Mouse (Mus musculus): ENCODE data around the gene Snrnp200. TPM values are rescaled to one million over a fixed set of nuclear protein-coding genes. Genes with fewer than 3 reads are reported as not detected.
"Not testable (repeated sequence)": the region's sequence is repeated elsewhere in the genome, so short reads cannot be mapped to it uniquely, and the experiment has no call there.

Snrnp200 gene
- total and polyA plus RNA-seq, 3 experiments = 23.7 to 69.2 (median 66.7) TPM

DNA sequence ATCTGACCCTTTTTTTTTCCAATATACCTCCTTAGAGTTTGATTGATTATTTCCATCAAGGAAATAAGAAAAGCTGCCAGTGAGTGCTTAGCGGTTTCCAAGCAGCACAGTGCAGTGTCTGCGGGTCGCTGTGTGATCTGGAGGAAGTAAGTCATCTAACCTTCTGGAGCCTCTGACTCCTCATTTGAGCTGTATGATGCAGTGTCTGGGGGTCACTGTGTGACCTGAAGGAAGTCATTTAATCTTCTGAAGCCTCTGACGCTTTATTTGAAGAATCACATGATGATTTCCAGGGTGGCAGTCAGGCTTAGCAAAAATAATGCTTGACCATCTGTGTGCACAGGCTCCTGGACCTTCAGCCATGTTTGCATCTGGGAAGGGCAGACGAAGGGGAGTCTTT is 44.6 kb downstream of the Snrnp200 start:
- DNase-seq = no peak

DNA sequence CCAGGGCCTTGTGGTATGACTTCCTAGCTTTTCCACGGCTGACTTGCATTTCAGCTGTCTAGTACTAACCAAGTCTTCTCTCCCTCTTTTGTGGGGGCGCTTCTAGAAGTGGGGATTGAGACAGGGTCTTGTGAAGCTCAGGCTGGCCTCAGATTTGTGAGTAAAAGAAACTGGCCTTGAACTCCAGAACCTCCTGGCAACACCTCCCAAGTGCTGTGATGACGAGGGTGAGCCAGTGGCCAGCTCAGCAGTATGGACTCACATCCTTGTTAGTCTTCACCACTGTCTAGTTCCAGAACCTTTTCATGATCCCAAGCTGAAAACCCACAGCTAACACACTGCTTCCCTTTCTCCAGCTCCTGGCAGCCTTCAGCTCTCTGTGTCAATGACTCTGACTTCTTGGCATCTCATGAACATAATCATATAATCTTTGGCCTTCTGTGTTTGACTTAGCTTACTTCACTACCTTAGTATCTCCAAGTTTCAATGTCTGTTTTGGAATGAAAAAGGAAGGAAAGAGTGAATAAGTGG is 46.5 kb downstream of the Snrnp200 start:
- peak; percentile 66 for DNase-seq

DNA sequence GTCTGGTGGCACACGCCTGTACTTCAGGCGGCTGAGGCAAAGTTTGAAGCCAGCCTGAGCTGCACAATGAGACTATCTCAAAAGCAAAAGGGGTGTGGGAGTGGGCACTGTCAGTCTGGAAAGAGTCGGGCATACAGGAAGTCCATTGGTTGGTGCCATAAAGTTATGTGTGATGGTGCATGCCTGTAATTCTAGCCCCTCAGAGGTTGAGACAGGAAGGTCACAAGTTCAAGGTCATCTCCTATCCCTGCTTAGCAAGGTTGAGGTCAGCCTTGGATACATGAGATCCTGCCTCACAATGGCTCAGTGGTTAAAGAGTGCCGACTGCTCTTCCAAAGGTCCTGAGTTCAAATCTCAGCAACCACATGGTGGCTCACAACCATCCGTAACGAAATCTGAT is 47.1 kb downstream of the Snrnp200 start:
- DNase-seq = no peak

DNA sequence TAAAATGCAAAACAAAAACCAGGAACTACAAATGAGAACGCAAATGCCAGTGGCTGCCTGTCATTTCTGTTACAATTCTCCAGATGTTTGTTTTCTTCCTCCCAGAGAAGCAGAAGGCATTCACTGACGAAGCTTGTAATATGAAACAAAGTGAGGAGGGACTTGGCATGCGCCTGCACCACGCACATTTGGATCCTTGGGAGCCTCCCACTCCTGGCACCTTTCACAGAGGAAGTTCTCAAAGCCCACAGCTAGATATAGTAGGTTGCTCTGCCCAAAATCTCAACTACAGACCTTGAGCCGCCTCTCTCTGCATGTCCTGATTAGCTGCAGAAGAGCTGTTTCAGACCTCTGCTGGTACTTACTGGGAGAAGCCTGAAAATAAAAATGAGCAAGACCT is 51.2 kb downstream of the Snrnp200 start:
- no peak for DNase-seq

DNA sequence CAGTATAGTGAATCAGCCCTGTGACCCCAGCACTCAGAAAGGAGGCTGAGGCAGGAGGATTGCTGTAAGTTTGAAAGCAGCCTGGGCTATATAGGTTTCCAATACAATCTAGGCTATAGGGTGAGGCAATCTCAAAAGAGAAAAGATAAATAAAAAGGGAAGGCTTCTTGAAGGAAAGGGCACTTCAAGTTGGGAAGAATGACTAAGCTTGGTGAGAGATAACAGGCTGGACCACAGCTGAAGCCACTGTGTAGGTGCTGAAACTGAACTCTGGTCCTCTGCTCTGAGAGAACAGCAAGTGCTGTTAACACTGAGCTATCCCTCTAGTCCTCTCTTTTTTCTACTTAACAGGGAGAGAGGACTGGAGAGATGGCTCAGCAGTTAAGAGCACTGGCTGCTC is 54.3 kb downstream of the Snrnp200 start:
- DNase-seq = no peak

DNA sequence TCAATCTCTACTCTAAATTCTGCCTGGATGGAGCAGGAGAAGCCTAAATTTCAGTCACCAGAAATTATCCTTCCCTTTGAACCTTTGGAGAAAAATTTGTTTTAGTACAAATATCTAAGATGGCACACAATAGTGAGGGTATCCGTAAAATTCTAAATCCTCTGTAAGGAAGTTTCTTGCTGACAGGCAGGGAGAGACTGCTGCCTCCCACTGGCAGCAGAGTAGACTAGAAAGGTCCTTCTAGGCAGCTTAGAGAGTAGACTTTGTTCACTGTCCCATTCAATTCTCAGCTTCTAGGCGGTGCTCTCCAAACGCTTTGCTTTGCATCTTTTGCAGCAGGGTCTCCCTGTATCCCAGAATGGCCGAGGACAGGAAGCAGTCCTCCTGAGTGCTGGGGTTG is 59.7 kb downstream of the Snrnp200 start:
- no peak for DNase-seq

DNA sequence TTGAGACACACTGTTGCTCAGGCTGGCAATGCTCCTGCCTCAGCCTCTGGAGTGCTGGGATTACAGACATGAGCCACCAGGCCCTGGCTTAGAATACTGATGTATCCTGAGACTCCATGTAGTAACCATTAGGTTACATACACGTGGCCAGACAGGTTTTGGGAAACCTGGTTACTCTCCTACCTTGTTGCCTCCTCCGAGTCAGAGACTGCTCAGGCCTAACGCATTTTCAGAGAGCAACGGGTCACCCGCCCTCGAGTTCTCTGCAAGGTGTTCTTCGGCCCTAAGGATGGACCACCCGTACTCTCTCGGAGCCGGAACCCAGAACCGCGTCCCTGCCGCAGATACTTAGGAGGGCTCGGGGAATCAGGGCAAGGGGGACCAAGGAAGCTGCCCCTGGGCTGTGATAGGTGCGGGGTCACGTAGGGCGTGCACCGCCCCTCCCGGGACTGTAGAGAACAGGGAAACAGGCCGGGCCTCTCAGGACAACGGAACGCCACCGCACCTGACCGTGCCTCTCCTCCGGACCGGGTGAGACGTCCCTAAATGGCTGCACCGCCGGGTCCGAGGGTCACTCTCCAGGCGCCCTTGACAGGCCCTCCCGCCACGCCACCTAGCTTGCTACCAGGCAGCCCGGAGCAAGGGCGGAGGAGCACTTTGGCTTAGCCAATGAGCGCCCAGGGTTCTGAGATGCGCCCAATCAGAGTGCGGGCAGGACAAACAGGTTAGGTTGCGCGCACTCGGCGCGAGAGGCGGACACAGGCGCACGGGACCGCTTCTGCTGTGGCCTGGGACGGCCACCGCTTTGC is 61.5 kb downstream of the Snrnp200 start, which contains the start of gene Stard7:
Gene Stard7 (plus strand): TSS at position 728 of the 809 bp plus-strand sequence.
- peak; percentile 98 for DNase-seq

DNA sequence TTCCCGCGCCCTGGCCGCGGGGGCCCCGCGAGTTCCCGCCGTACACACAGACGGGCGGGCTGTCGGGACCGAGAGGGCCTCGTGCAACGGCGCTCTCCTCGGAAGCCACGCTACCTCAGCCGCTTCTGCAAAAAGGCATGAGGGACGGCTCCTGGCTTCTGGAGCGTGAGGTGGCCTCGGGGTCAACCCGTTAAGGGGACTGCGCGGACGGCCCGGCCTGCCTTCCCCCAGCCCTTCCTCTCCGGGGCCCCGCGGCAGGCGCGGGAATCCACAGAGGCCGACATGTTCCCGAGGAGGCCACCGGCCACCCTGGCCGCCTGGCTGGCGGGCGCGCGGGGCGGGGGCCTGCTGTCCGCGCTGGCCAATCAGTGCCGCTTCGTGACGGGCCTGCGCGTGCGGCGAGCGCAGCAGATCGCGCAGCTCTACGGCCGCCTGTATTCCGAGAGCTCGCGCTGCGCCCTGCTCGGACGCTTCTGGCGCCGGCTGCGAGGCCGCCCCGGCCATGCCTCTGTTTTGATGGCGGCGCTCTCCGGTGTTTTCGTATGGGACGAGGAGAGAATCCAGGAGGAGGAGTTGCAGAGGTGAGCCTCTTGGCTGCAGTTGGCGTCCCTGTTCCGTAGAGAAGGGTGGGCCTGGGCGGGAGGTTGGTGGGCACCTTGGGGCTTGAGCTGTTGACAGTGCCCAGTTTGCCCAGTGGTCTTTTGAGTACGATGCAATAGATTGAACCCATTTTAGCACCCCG is 62.3 kb downstream of the Snrnp200 start:
- DNase-seq = peak; percentile 94

DNA sequence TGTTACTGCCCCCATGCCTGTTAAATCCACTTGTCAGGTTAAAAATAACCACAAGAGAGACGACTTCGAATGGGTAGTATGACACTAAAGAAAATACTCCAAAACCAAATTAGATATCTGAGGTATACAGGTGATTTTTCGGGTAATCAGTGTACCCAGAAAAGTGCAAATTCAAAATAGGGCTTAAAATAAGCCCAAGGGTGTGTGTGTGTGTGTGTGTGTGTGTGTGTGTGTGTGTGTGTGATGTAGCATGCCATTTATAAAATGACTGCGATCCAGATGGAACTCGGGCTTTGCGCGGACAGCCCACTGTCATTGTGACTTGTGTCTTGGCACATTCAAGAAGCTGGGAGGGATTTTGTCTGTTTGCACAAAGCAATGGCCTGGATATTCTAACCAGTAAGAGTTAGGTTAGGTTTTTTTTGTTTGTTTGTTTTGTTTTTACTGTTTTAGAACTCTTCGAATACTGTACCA is 62.9 kb downstream of the Snrnp200 start:
- DNase-seq = peak; percentile 49

DNA sequence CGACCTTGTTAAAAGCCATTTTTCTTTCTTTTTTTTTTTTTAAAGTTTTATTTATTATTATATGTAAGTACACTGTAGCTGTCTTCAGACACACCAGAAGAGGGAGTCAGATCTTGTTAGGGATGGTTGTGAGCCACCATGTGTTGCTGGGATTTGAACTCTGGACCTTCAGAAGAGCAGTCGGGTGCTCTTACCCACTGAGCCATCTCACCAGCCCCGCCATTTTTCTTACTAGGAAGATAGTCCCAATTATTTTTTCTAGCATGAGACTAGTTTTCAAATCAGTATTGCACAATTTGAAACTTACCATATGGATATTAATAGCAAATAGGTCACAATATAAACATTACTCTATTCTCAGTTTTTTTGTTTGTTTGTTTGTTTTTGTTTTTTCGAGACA is 63.9 kb downstream of the Snrnp200 start:
- not testable (repeated sequence) for DNase-seq

DNA sequence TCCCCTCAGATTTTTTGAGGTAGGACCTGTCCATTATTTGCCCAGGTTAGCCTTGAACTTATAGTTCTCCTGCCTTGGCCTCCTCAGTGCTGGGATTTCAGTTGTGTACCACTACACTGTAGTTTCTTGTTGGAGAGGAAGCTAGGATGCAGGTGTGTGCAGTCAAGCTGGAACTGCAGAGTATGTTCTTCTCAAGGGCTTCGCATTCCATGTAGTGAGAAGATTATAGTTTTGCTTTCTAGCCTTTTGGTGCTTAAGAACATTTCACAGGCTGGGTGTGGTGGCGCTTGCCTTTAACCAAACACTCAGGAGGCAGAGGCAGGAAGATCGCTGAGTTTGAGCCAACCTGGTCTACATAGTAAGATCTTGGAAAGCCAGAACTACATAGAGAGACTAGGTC is 64.6 kb downstream of the Snrnp200 start:
- no peak for DNase-seq

DNA sequence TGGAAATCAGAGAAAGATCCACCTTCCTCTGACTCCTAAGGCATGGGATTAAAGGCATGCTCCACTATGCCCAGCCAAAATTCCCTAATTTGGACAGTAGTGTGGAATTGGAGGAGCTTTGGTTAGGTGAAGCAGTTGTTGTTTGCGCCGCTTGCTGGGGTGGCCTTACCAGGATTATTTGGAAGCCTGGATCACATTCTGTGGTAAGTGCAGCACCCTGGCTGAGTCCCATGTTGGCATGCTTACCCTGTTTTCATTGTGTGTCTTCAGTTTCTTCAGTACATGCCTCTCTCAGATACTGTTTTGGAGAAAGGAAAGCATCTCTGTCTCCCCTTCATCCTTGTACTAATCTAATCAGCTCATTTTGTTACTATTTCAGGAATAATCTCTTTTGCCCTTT is 66.4 kb downstream of the Snrnp200 start:
- no peak for DNase-seq

DNA sequence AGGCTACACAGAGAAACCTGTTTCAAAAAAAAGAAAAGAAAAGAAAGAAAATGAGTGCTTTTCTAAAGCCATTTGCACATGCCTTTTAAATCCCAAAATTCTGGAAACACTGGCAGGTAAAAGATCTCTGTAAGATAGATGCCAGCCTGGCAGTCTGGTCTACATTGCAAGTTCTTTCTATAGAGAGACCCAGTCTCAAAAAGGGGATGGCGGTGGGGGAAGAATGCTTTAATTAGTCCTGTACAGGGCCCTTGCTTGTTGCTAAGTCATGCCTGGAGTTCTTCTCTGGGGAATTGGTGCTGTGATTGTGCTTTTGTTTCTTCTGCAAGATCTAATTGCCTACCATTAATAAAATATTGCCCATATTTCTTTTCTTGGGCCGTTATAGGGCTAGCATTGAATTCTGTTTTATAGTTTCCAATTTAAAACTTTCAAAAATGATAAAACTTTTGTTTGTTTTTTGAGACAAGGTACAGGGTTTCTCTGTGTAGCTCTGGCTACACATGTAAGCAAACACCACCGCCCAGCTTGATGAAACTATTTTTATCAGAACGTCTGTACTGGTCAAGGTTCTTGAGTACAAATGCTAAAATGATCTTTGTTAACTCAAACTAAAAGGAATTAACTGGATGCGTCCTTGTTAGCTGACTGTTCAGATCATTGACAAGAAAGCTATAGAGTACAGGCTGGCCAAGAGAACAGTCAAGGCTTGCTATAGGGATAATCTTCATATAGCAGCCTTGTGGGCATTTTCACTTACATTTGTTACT is 67.5 kb downstream of the Snrnp200 start:
- DNase-seq = no peak

DNA sequence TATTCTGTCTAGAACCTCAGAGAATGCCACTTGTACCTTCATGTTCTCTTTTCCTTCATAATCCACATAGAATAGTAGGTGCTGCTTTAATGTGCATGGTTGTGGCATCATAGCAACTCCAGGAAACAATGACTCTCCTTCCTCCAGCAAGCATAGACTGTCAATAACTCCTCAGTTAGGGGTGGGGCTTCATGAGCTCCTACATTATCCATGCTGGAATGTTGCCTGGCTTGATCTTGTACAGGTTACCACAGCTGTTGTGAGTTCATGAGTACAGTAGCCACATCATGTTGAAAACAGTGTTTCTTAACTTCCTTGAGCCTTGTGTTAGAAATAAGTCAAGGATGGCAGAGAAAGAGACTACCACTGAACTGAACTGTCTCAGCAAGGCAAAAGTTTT is 70.0 kb downstream of the Snrnp200 start:
- no peak for DNase-seq

Other genes starting within 250 kb of the Snrnp200 start
- 10 to 100 TPM in 1 of 2 experiments, 1 to 10 TPM in 1; 8.3 to 10.6 TPM for gene Ap4e1, start 199.7 kb upstream of the Snrnp200 start, total RNA-seq (2021)
- gene Ap4e1, start 199.7 kb upstream of the Snrnp200 start, polyA plus RNA-seq (2012; rRNA removed) = 1.0 TPM in 2 replicates
- 10 to 100 TPM; 24.3 to 27.8 TPM for gene Blvra, start 137.7 kb upstream of the Snrnp200 start, total RNA-seq (2021)
- 2.9 TPM in 2 replicates for gene Blvra, start 137.7 kb upstream of the Snrnp200 start, polyA plus RNA-seq (2012; rRNA removed)
- 1 to 10 TPM; 1.4 to 2.6 TPM for gene Ncaph, start 74.4 kb upstream of the Snrnp200 start, total RNA-seq (2021)
- gene Ncaph, start 74.4 kb upstream of the Snrnp200 start, polyA plus RNA-seq (2012; rRNA removed) = 0.46 and 0.89 TPM in 2 replicates
- 1 to 10 TPM; 5.1 to 7.0 TPM for gene Itpripl1, start 64.9 kb upstream of the Snrnp200 start, total RNA-seq (2021)
- 3.3 and 3.7 TPM in 2 replicates for gene Itpripl1, start 64.9 kb upstream of the Snrnp200 start, polyA plus RNA-seq (2012; rRNA removed)
- 1 to 10 TPM; 1.6 to 2.0 TPM for gene 1810024B03Rik, start 106 bp upstream of the Snrnp200 start, total RNA-seq (2021)
- gene 1810024B03Rik, start 106 bp upstream of the Snrnp200 start, polyA plus RNA-seq (2012; rRNA removed) = 1.0 and 1.3 TPM in 2 replicates
- gene Ciao1, start 39.4 kb downstream of the Snrnp200 start, total RNA-seq (2021) = 100 to 1,000 TPM in 1 of 2 experiments, 10 to 100 TPM in 1; 82.1 to 127 TPM
- 42.7 and 59.3 TPM in 2 replicates for gene Ciao1, start 39.4 kb downstream of the Snrnp200 start, polyA plus RNA-seq (2012; rRNA removed)
- 10 to 100 TPM; 84.1 to 87.6 TPM for gene Tmem127, start 39.5 kb downstream of the Snrnp200 start, total RNA-seq (2021)
- gene Tmem127, start 39.5 kb downstream of the Snrnp200 start, polyA plus RNA-seq (2012; rRNA removed) = 131 and 150 TPM in 2 replicates
- 100 to 1,000 TPM in 1 of 2 experiments, 10 to 100 TPM in 1; 81.7 to 117 TPM for gene Stard7, start 61.8 kb downstream of the Snrnp200 start, total RNA-seq (2021)
- 74.4 and 104 TPM in 2 replicates for gene Stard7, start 61.8 kb downstream of the Snrnp200 start, polyA plus RNA-seq (2012; rRNA removed)
- gene Dusp2, start 127.8 kb downstream of the Snrnp200 start, total RNA-seq (2021) = under 1 TPM; 0.17 to 0.76 TPM
- 1.3 and 2.2 TPM in 2 replicates for gene Dusp2, start 127.8 kb downstream of the Snrnp200 start, polyA plus RNA-seq (2012; rRNA removed)
- not detected for gene Astl, start 130.3 kb downstream of the Snrnp200 start, total RNA-seq (2021)
- gene Astl, start 130.3 kb downstream of the Snrnp200 start, polyA plus RNA-seq (2012; rRNA removed) = not detected in 2 replicates
- 1 to 10 TPM; 1.6 to 1.9 TPM for gene Adra2b, start 154.8 kb downstream of the Snrnp200 start, total RNA-seq (2021)
- 1.1 and 1.5 TPM in 2 replicates for gene Adra2b, start 154.8 kb downstream of the Snrnp200 start, polyA plus RNA-seq (2012; rRNA removed)
- gene Gpat2, start 216.8 kb downstream of the Snrnp200 start, total RNA-seq (2021) = under 1 TPM; 0.14 to 0.31 TPM
- gene Gpat2, start 216.8 kb downstream of the Snrnp200 start, polyA plus RNA-seq (2012; rRNA removed) = 0.19 and 0.61 TPM in 2 replicates
- gene Fahd2a, start 236.2 kb downstream of the Snrnp200 start, total RNA-seq (2021) = 10 to 100 TPM; 33.3 to 43.0 TPM
- gene Fahd2a, start 236.2 kb downstream of the Snrnp200 start, polyA plus RNA-seq (2012; rRNA removed) = 26.9 and 28.6 TPM in 2 replicates

Data from adrenal gland, adult 2 months (tissue).